Mouse (Mus musculus) cortical plate, adult 2 months (tissue): Measurements from ENCODE around the gene Gabra4.

ENCODE experiments used
- CTCF ChIP-seq: fragments of 200-500 bp; IDR thresholded peaks from 2 replicates; pipeline ENCODE4 v1.5.1; 2011; ENCODE audit warnings: mild to moderate bottlenecking, control low read depth, low read length; ENCODE audit not compliant: insufficient read depth; ENCODE audit errors: extremely low read depth
- POLR2A ChIP-seq: fragments of 200-500 bp; IDR thresholded peaks from 2 replicates; pipeline ENCODE4 v1.6.1; 2011; ENCODE audit warnings: mild to moderate bottlenecking, low read length, control low read depth; ENCODE audit not compliant: insufficient read depth; ENCODE audit errors: extremely low read depth

DNA sequence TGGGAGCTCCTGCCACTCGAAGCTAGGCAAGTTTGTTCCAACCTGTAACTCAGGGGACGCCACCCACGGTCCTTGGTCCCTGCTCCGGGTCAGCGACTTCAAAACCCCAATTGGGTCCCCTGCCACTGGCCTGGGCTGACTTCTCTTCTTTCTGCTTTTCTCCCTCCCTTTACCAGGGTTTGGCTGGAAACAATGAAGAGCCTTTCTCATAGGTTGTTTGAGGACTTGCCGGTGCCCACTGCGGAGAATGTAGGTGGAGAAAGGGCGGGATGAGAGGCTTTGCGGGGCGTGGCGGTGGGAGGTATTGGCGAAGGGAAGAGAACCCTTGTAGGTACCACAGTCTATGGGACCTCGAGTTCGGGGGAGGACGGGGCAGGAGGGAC is at the start of gene Gabra4:
- TF ChIP-seq CTCF (no peak), POLR2A (no peak)
